Mouse (Mus musculus): Measurements from ENCODE around the gene Nodal. TPM values are rescaled to one million over a fixed set of nuclear protein-coding genes. Genes with fewer than 3 reads are reported as not detected.

The Nodal gene
- total RNA-seq (2021), result under 1 TPM in 1 of 2 experiments, not detected in 1; 0.25 TPM
- long read RNA-seq, experiment 1, partial matches to known transcripts, result 1 of 1 reads
- long read RNA-seq, experiment 1, other reads (novel, unspliced or antisense), result 0 of 1 reads
- long read RNA-seq, experiment 2, result 0 reads

DNA sequence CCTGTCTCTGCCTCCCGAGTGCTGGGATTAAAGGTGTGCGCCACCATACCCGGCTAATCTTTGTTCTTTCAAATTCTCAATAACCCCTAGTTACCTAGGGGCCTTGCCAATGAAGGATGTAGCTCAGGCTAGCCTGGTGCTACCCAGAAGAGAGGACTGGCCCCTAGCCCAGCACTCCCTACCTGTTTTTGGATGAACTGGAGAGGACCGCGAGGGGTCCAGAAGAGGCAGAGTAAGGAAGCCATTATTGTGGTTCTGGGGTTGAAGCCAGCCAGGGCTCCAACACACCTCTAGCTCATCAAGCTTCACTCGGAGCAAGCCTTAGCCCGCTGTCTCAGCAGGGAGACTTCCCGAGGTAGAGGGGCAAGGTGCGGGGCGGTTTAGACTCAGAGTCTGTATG lies at the start of gene Nodal:
Gene Nodal, plus strand, starts transcription at position 301 of the 400 bp plus-strand sequence.
- DNase-seq (ENCODE audit: low spot score in 2 of 2), result no peak

DNA sequence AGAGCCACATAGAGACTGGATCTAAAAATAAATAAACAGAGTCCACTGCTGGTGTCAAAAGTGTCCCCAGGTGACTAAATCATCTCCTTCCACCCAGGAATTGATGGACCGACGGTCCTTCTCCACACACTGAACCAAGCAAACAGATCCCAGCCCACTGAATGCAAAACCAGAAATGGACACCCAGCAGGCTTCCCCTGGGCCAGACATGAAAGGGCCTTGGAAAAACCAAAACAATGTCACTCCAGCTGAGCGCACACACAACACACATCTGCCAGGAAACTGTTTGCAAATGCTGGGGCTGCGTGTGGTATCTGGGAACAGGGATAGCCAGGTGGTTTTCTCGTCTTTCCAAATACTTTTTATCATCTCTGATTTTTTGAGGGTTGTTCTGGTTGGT lies 48.0 kb upstream of the Nodal start:
- DNase-seq (ENCODE audit: low spot score in 2 of 2), result no peak

DNA sequence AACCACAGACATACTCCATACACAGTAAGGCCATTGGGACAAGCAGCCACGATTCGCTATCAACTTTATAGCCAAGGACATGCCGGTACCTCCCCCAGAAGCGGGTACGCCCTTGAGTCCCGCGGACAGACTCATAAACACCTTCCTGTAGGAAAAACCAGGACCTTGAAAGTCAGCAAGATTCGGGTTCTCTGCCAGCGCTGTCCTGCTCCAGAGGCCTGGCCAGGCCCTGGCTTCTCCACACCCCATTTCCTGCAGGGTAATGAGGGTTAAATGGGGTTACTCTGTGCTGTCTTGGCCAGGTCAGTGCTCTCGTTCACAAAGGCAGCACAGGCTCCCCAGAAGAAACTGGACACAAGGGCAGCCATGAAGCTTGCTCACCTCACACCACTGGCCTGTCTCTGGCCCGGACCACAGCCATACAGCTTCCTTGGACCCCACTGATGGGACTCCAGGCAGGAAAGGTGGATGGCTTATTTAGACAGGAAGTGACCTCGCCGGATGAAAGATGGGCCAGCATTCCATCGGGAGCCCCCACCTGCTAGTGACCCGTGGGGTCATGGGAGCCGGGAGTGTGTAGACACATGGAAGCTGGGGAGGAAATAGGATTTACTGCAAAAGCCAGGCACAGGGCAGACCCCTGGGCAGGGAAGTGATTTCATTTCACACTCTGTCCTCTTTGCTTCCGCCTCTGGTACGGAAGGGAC lies 47.3 kb upstream of the Nodal start:
- no peak for DNase-seq (ENCODE audit: low spot score in 2 of 2)

DNA sequence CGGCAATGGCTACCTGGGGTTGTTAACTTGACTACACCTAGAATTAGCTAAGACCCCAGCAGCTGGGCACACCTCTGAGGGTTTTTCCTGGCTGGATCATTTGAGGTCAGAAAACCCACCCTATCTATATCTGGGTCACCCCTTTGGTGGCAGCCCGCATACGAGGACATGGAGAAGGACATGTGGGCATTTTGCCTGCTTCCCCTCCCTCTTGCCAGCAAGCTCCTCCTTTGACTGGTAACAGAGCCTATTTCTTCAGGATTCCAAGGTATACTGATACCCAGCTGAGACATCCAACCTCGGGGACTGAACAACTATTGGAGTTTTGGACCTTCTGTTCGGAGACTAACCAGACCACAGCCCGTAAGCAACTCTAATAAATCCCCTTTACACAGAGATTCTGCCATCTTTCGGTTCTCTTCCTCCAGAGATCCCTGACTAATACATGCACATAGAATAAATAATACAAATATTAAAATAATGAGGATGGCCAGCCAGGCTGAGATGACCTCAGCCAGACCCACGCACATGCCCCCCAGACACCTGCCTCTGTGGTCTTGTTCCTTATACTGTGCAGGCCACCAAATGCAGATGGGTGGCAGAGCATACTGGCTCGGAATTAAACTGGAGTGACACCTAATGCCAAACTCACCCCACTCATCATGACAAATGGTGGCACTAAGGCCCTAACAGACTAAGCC lies 45.7 kb upstream of the Nodal start:
- no peak for DNase-seq (ENCODE audit: low spot score in 2 of 2)

DNA sequence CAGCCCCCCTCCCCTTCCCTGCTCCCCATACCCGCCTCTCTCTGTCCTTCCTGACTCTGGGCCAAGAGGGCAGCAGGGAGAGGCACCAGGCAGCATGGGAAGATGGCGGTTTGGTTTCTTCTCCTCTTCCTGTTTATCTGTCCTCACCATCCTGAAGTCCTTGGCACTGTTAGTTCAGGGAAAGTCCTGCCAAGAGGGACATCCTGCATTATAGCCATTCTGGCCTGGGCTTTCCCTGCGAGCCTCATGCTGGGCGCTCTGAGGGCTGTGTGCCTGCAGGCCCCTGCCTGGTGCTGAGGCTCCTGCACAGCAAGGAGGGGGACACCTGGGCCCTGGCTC lies 45.2 kb upstream of the Nodal start:
- DNase-seq (ENCODE audit: low spot score in 2 of 2), result no peak

DNA sequence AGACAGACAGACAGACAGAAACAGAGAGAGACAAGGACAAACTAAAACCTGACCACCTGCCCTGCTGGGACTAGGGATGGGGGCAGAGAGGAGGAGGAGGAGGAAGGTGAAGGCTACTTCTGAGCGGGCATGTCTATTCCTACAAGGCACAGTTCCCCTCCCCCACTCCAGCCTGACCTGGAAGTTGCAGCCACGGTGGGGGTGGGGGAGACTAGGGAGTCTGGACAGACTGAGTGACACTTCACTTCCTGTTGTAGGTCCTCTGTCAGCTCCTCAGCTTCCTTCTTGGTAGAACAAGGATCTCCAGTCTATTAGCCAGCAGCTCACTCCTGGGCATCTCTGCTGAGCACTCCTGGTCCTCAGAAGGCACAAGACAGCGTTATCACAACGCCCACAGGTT lies 43.7 kb upstream of the Nodal start:
- no peak for DNase-seq (ENCODE audit: low spot score in 2 of 2)

DNA sequence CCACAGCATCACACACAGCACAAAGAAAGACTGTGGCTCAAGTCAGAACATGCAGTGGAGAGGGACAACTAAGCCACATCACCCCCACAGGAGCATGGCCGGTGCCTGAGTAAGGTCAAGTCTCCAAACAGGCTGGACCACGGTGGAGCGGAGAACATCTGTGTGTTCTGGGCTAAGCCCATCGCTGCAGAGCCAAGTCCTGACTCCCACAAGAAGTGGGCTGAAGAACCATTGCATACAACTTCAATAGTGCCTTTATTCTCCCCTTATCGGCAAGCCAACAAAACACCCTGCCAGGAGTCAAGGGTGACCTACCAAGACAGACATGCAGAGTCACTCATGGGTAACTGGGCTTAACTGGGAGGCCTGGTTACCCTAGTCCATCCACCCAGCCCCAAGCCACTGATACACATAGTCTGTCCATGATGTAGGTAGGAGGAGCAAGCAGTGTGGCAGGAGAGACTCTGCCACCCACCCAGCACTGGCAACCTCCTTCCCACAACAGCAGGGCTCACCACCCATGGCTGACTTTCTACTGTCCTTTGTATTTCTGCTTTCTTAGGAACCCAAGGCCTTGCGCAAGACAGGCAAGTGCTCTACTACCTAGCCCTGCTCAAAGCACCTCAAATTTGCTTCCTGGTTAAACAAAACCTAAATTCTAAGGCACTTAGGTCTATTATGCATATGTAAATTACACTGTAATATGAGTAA lies 42.8 kb upstream of the Nodal start:
- no peak for DNase-seq (ENCODE audit: low spot score in 2 of 2)

DNA sequence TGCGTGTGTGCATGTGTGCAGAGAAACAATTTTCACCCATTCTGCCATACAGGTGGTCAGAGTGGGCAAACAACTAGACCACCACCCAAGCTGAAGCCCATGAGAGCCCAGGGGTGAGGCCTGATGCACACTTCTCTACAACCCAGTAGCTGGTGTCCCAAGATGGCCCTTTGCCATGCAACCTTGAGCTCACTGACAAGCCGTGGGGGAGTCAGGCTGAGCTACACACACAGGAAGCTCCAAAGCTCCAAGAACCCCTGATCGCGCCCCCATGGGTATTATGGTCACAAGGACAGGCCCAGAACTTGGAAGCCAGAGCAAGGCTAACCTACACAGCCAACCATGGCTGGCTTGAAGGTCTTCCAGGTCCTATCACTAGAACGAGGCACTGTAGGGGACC lies 39.7 kb upstream of the Nodal start:
- no peak for DNase-seq (ENCODE audit: low spot score in 2 of 2)

DNA sequence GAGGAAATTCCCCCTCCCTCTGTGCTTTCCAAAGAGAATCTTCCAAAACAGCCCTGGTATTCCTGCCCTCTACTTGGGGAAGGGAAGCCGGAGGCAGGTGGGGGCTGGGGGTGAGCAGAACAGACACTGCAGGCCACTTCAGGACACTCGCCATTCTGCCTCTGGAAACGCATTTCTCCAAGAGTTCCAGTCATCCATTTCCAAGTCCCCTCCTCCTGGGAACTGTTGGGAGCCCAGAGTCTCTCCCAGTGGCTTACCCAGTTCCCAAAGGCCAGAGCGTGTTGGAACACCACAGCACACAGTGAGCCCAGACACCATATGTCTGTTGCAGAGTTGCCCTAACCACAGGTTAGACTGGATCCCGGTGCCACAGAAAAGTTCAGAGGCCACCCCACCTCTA lies 39.1 kb upstream of the Nodal start:
- DNase-seq (ENCODE audit: low spot score in 2 of 2), result no peak

DNA sequence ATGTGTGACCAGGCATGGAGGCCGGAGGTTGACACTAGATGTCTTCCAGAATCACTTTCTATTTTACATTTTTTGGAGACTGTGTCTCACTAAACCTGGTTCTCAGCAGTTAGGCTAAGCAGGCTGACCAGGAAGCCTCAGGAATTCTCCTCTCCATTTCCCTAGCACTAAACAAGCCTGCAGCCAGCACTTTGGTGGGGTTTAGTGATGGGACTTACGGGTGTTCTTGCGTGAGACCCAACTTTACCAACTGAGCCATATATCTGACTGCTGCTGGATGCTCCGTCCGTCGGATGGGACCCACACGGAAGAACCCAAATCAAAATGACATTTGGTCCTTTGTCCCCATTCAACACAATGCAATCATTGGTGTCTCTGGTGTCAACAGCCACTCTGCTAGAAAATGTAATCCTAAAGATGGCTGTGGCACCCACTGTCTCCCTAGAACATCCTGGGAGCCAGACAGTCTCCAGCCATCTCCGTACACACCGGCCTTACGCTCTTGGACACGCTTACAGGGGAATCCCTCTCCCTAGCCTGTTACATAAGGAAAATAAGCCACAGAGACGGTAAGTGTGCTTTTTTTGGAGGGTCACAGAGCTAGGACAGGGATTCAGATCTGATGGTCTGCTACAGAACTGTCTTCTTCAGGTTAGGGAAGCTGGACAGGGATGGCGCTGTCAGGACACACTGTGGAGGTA lies 38.3 kb upstream of the Nodal start:
- no peak for DNase-seq (ENCODE audit: low spot score in 2 of 2)

DNA sequence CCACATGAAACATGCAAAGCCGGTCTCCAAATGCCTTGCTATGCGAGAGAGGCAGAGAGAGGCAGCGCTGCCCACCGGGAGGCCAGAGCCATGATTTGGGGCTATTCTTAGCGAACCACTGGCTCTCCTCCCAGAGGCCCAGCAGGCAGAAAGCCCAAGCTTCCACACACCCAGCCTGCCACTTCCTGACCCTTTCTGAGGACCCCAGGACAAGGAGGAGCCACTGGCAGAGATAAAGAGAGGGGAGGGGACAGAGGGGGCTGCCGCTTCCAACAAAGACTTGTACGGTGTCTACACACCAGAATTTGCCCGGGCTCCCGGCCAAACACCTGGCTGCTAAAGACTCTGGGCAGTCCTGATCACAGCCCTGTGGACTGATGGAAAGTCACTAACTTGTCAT lies 37.6 kb upstream of the Nodal start:
- DNase-seq (ENCODE audit: low spot score in 2 of 2), result peak in 1 of 2 experiments; percentile 62

DNA sequence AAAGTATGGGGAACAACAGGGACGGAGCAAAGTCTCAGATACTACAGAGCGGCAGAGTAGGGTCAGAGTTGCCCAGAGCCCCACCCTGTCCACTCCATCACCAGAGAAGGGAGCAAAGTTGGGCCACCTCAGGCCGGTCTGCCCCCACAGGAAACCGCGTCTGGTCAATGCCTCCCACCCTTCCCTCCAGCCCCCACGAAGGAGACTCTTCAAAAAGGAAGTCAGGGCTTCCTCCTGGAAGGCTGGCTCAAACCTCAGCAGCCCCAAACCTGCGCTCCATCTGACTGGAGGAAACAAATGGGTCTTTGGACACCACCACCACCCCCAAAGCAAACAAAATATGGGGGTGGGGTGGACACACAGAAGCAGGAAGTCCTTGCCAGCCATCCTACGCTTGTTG lies 35.9 kb upstream of the Nodal start:
- no peak for DNase-seq (ENCODE audit: low spot score in 2 of 2)

DNA sequence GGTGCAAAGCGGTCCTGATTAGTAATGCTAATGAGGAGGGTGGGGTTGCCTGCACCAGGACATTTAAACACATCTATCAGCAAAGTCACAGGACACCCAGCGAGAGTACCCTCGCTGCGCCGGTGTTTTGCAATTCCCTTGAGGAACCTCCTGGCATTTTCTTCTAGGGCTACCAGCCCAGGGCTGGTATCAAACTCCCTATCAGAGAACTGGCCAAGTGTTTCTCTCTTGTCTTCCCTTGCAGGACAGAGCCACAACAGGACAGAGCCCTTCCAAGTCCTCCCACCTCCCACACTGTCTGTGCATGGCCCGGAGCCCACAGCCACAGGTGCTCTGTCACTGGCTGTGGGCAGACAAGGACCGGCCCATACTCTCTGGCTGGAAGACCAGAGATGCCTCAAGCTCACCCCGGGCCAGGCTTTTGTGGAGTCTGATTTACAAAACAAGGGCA lies 35.5 kb upstream of the Nodal start:
- DNase-seq (ENCODE audit: low spot score in 2 of 2), result no peak

DNA sequence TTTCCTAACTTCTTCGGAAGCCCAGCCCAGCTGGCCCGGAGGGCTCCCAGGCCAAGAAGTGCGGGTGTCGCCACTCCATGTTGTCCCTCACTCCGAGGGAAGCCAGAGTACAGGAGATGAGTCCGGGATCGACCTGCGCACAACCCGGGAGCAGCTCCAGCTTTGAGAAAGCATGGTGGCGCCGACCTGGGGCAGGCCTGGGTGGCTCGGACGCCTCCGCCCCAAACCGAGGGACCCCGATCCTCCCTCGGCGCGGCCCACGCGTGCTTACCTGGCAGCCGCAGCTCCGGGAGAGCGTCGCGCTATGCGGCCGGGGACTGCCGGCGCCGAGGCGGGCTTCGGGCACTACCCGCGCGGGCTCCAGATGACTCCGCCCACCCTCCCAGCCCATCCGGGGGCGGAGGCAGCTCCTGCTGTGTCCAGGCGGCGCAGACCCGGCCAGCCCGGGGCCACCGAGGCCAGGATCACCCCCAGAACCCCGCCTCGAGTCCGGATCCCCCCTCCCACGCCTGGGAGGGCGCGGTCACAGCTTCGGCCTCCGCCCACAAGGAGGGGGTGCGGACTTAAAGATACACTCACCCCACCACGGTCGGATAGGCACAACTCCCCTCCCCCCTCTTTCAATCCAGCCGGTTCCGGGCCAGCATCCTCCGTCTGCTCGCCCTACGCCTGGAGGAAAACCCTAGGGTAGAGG lies 34.6 kb upstream of the Nodal start, which contains the start of gene Pald1:
Gene Pald1, minus strand, starts transcription at position 510 of the 694 bp plus-strand sequence.
- peak; percentile 66 to 79 for DNase-seq (ENCODE audit: low spot score in 2 of 2)

DNA sequence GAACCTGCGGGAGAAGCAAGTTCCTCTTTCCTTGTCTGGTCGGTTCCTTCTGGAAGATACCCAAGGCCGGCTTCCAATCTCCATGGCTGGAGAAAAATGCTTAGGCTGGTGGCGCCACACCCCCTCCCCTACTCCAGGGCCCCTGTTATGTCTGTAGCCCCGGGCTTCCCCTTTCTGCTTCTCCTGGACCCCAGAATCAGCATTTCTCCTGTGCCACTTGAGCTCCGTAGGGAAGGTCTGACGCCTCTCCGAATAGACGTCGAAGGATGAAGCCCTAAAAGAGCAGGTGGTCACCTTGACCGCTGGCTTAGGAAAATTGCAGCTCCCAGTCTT lies 34.1 kb upstream of the Nodal start:
- DNase-seq (ENCODE audit: low spot score in 2 of 2), result no peak

DNA sequence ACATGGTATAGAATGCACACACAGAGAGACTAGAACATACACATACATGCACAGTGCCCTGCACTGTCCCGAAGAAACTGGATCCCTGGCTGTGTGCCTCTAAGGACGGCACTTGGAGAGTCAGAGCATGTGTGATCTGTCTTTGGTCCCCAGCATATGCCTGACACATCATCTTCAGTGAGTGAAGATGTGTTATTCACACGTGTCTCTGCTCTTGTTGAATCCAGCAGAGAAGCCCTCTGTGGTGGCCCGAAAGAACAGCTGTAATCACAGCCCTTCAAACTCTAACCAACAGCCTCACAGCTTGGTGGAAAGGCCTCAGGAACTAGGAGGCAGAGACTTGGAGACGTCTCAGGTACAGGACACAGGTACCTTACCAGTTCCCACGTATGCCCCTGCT lies 32.6 kb upstream of the Nodal start:
- no peak for DNase-seq (ENCODE audit: low spot score in 2 of 2)

DNA sequence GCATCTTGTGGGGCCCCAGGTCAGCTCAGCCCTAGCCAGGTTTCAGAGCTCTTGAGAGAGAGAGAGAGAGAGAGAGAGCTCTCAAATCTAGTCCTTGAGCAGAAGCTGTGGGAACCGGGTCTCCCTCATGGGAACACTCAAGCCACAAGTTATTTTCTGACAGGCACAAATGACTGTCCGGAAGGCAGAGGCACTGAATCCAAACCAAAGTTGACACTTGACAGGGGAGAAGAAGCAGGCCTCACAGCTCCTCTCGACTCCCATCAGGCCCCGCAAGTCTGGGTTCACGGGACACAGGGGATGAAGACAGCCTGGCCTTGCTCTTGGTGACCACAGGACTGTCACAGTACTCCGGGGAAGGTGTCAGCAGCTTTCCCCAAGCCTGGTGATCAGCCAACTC lies 31.5 kb upstream of the Nodal start:
- no peak for DNase-seq (ENCODE audit: low spot score in 2 of 2)

DNA sequence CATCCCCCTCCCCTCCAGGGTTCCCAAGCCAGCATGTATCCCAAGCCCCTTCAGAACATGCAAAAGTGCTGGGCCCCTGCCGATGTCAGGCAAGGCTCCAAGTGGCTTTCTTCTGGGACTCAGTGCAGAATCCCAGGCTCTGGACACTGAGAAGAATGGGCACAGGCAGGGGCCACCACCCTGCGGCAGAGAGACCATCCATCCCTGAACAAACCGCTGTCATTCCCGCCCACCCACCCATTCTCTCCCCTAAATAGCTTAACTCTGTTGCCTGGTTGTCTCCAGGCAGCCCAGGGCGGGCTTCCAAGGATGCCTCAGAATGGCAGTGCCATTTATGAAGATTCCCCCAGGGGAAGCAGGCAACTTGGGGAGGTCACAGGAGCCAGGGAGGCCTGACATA lies 28.8 kb upstream of the Nodal start:
- DNase-seq (ENCODE audit: low spot score in 2 of 2), result no peak

DNA sequence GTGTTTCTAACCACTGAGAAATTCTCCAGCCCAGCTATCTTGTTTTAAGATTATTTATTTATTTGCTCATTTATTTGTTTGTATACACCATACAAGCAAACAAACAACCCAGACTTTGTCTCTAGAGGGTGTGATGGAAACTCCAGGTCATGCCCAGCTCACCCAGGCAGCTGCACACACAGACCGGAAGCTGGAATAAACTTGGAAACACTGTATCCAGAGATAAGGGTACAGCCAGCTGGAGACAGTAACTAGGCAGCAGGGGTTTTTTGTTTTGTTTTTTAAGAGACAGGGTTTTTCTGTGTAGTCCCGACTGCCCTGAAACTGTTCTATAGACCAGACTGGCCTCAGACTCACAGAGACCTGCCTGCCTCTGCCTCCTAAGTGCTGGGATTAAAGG lies 27.6 kb upstream of the Nodal start:
- no peak for DNase-seq (ENCODE audit: low spot score in 2 of 2)

DNA sequence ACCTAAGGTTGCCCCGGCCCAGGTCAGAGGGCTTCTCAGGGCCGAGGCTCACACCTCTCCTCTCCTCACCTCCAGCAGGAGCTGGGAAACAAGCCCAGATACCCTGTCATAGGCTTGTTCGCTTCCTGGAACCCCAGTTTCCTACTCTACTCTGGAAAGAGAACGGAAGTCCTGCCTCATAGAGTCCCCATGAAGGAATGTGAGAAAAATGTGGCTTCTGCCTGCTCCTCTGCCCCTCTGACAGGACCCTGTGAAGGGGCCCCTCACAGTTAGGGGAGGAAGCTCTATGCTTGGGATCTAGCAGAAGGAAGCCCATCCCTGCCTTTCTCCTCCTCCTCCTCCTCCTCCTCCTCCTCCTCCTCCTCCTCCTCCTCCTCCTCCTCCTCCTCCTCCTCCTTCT lies 25.2 kb upstream of the Nodal start:
- DNase-seq (ENCODE audit: low spot score in 2 of 2), result no peak

All from gastrocnemius, postnatal 4 days (tissue).